ENCODE assay signal across 11 mouse cellular contexts in genomic region chr4:76259636-76260035, GRCm38 (mm10).
DNase-seq lines count a peak whose midpoint lies in the region; ATAC-seq and TF ChIP-seq lines count a peak whose summit lies in the region.
"Had no signal": no experiment of that assay in that cellular context is flagged by ENCODE, and none has a peak within 500 bp of the region (broad histone marks: within the 10 kb centered on the region; RNA-seq: fewer than 3 reads in every experiment).

No protein-coding gene starts in this region.

- H3K9me3 ChIP-seq in hindbrain, embryonic 11.5 days (ENCODE audit: control insufficient read depth, low read length): no peaks in the 10 kb centered on the region
- no peaks in the 10 kb centered on the region for H3K9me3 ChIP-seq in hindbrain, embryonic 10.5 days
- H3K9me3 ChIP-seq in kidney, postnatal 0 days (replicated peaks; ENCODE audit: low read length): no peaks in the 10 kb centered on the region
- H3K9me3 ChIP-seq: midbrain, embryonic 12.5 days had no signal

- H3K27ac ChIP-seq in hindbrain, embryonic 11.5 days (ENCODE audit: low read depth, low read length): no peak overlapping the region
- H3K27ac ChIP-seq in hindbrain, embryonic 10.5 days: no peak overlapping the region
- H3K27ac ChIP-seq in kidney, postnatal 0 days: no peak overlapping the region
- H3K27ac ChIP-seq: midbrain, embryonic 12.5 days had no signal

- no peaks in the 10 kb centered on the region for H3K36me3 ChIP-seq in hindbrain, embryonic 11.5 days (ENCODE audit: control insufficient read depth, insufficient read depth, low read length)
- no peaks in the 10 kb centered on the region for H3K36me3 ChIP-seq in hindbrain, embryonic 10.5 days
- no peaks in the 10 kb centered on the region for H3K36me3 ChIP-seq in kidney, postnatal 0 days (ENCODE audit: insufficient read depth, low read length)
- H3K36me3 ChIP-seq: midbrain, embryonic 12.5 days had no signal

- no peak for DNase-seq in hindbrain, embryonic 11.5 days (ENCODE audit: low spot score)
- DNase-seq in hindbrain, embryonic 10.5 days (ENCODE audit: low spot score): no peak
- peak; percentile 25 to 32 for DNase-seq in adrenal gland, postnatal 36 days
- DNase-seq in gastrocnemius, adult 8-10 months (ENCODE audit: low spot score in 2 of 2): peak; percentile 49 to 74
- peak; percentile 60 for DNase-seq in kidney, postnatal 0 days (ENCODE audit: low spot score)
- no peak for DNase-seq in MN1 (ENCODE audit: low spot score)
- no peak for DNase-seq in T-cell, adult 2 months (ENCODE audit: low spot score)
- DNase-seq in heart, adult 9 months (ENCODE audit: low spot score in 2 of 2): no peak
- DNase-seq: lung, adult 18-20 months had no signal

- no peak for TF ChIP-seq CTCF in kidney, postnatal 0 days (IDR thresholded peaks at IDR 0.05; ENCODE audit: low read depth)

- ATAC-seq in hindbrain, embryonic 11.5 days (ENCODE audit: low FRiP score): peak; percentile 69; the same call in 1 of the 2 replicates
- ATAC-seq in kidney, postnatal 0 days (replicated peaks; ENCODE audit: low FRiP score, low read depth): peak; percentile 75

- H3K4me1 ChIP-seq in hindbrain, embryonic 11.5 days (replicated peaks; ENCODE audit: control insufficient read depth, insufficient read depth, low read length): no peaks in the 10 kb centered on the region
- peaks cover 12% of the 10 kb centered on the region for H3K4me1 ChIP-seq in hindbrain, embryonic 10.5 days (replicated peaks)
- H3K4me1 ChIP-seq in kidney, postnatal 0 days (replicated peaks; ENCODE audit: insufficient read depth, low read length): no peaks in the 10 kb centered on the region

- no peak overlapping the region for H3K9ac ChIP-seq in hindbrain, embryonic 11.5 days (ENCODE audit: low read depth, low read length)
- H3K9ac ChIP-seq in kidney, postnatal 0 days (ENCODE audit: low read depth, low read length): no peak overlapping the region
- H3K9ac ChIP-seq: midbrain, embryonic 12.5 days had no signal

- 55% methylated on average over 2 of the region's 2 CpGs for WGBS in hindbrain, embryonic 11.5 days
- WGBS in hindbrain, embryonic 10.5 days: 71% methylated on average over 2 of the region's 2 CpGs
- 15% methylated on average over 2 of the region's 2 CpGs for WGBS in kidney, postnatal 0 days

- H3K4me2 ChIP-seq in hindbrain, embryonic 11.5 days (replicated peaks; ENCODE audit: low read depth, low read length): no peak overlapping the region
- no peak overlapping the region for H3K4me2 ChIP-seq in kidney, postnatal 0 days (ENCODE audit: low read length)
- H3K4me2 ChIP-seq: midbrain, embryonic 12.5 days had no signal

- H3K4me3 ChIP-seq in hindbrain, embryonic 11.5 days (ENCODE audit: low read depth, low read length): no peak overlapping the region
- no peak overlapping the region for H3K4me3 ChIP-seq in hindbrain, embryonic 10.5 days
- no peak overlapping the region for H3K4me3 ChIP-seq in kidney, postnatal 0 days (replicated peaks; ENCODE audit: low read depth, low read length)
- H3K4me3 ChIP-seq: midbrain, embryonic 12.5 days had no signal

- no peaks in the 10 kb centered on the region for H3K27me3 ChIP-seq in hindbrain, embryonic 11.5 days (ENCODE audit: control insufficient read depth, insufficient read depth, low read length)
- H3K27me3 ChIP-seq in hindbrain, embryonic 10.5 days (ENCODE audit: insufficient read depth, poor library complexity, severe bottlenecking): no peaks in the 10 kb centered on the region
- no peaks in the 10 kb centered on the region for H3K27me3 ChIP-seq in kidney, postnatal 0 days (ENCODE audit: insufficient read depth, low read length)
- H3K27me3 ChIP-seq: CH12.LX; midbrain, embryonic 12.5 days had no signal

Comparison
In these comparisons a context has a peak if more than half of its experiments do, and no peak if none do; other contexts are left out.
1. DNase-seq: peak in adrenal gland, postnatal 36 days (2 of 2), gastrocnemius, adult 8-10 months (2 of 2) and kidney, postnatal 0 days (single experiment); none in hindbrain, embryonic 11.5 days (single experiment), hindbrain, embryonic 10.5 days (single experiment), MN1 (single experiment), T-cell, adult 2 months (single experiment) and heart, adult 9 months (0 of 2).